Mouse (Mus musculus) limb, embryonic 13.5 days (tissue): ENCODE measurements around the gene Vmn2r124. TPM values are rescaled to one million over a fixed set of nuclear protein-coding genes. Genes with fewer than 3 reads are reported as not detected.
"Not testable (repeated sequence)": the region's sequence is repeated elsewhere in the genome, so short reads cannot be mapped to it uniquely, and the experiment has no call there.

Experiments
- ATAC-seq: fragments of 200-750 bp; cut with Nextera tagmentation; 2 replicates; pipeline ENCODE4 v1.8.0; 2017; ENCODE audit warnings: low read depth, moderate number of reproducible peaks, moderate TSS enrichment; ENCODE audit not compliant: low FRiP score
- H3K27ac ChIP-seq: fragments of 300-500 bp; sonication (generic); 2 replicates; pipeline ENCODE4 v1.5.1; 2015; ENCODE audit warnings: inconsistent platforms, mild to moderate bottlenecking, moderate library complexity
- H3K27me3 ChIP-seq: fragments of 300-500 bp; sonication (generic); 2 replicates; pipeline ENCODE4 v1.6.1; 2015; ENCODE audit warnings: mild to moderate bottlenecking, inconsistent platforms
- H3K36me3 ChIP-seq: fragments of 300-500 bp; sonication (generic); 2 replicates; pipeline ENCODE4 v1.6.1; 2015; ENCODE audit warnings: inconsistent platforms, mild to moderate bottlenecking, moderate library complexity
- H3K4me1 ChIP-seq: fragments of 300-500 bp; sonication (generic); 2 replicates; pipeline ENCODE4 v1.6.1; 2015; ENCODE audit warnings: inconsistent platforms
- H3K4me2 ChIP-seq: fragments of 300-500 bp; sonication (generic); replicated peaks from 2 replicates; pipeline ENCODE4 v1.6.1; 2015; ENCODE audit warnings: inconsistent platforms, mild to moderate bottlenecking, moderate library complexity
- H3K4me3 ChIP-seq: fragments of 300-500 bp; sonication (generic); 2 replicates; pipeline ENCODE4 v1.5.1; 2015; ENCODE audit warnings: moderate library complexity, mild to moderate bottlenecking, inconsistent platforms
- H3K9ac ChIP-seq: fragments of 300-500 bp; sonication (generic); 2 replicates; pipeline ENCODE4 v1.6.1; 2015; ENCODE audit warnings: mild to moderate bottlenecking, inconsistent platforms
- H3K9me3 ChIP-seq: fragments of 300-500 bp; sonication (generic); 2 replicates; pipeline ENCODE4 v1.6.1; 2016; ENCODE audit warnings: inconsistent platforms
- WGBS: fragments of 180-500 bp; shearing (Covaris S2); methylation state at CpG from one replicate; pipeline ENCODE4 v1.1.7; 2015; 5-methylcytosine and 5-hydroxymethylcytosine counted together
- polyA plus RNA-seq: library from polyadenylated mRNA; unstranded; fragments of >200 nt; fragmentation: Nextera tagmentation; extraction: Ambion mirVana; gene quantifications from 2 replicates; pipeline ENCODE4 v1.2.1, GENCODE M21; 2015

Vmn2r124 gene
- polyA plus RNA-seq, result not detected in 2 replicates

DNA sequence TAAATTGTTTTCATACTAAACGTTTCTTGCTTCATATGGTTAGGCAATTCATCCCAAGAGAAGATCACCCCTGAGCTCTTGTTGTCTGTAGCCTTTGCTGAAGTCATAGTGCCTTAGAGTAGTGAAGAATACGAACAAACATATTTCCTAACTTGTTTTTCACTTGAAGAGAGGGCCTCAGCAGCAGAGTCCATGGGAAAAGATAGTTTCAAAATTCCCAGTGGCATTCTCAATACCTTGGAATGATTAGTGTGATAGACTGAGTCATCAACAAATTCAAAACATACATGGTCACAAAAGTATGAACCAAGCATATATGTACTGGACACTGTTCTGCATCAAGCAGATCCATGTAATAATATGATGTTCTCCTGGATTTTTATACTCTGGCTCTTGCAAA lies at the start of gene Vmn2r124:
Gene Vmn2r124 (plus strand): TSS at position 301 of the 400 bp plus-strand sequence.
- no peaks in the 10 kb centered on the region for H3K27me3 ChIP-seq
- H3K9me3 ChIP-seq, result no peaks in the 10 kb centered on the region
- H3K4me1 ChIP-seq, result no peaks in the 10 kb centered on the region
- H3K36me3 ChIP-seq, result no peaks in the 10 kb centered on the region
- ATAC-seq, result no peak
- no peak within 1 kb of the TSS for H3K27ac ChIP-seq
- 56% methylated on average over 2 of the region's 2 CpGs for WGBS
- H3K4me3 ChIP-seq, result no peak within 1 kb of the TSS
- no peak within 1 kb of the TSS for H3K4me2 ChIP-seq
- no peak within 1 kb of the TSS for H3K9ac ChIP-seq

DNA sequence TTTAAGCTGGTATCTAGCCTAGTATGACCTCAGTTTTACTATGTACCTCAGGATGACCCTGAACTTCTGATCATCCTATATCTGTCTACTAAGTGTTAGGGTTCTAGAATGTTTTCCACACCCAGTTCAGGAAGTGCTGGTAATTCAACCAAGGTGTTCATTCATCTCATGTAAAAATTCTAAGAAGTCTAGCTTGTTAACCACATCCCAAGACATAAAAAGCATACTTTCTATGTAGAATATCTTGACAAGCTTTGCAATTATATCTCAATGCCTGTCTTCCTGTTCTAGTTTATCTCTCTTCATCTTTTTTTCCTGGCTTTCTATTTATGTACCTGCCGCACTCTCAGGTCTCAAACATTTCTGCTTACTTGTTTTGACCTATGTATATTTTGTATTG lies 44.5 kb upstream of the Vmn2r124 start:
- H3K36me3 ChIP-seq, result no peaks in the 10 kb centered on the region
- H3K9ac ChIP-seq, result no peak overlapping the region
- H3K4me2 ChIP-seq, result no peak overlapping the region
- H3K4me3 ChIP-seq, result no peak overlapping the region
- 0 out of 2 replicates have a peak, but pooled peaks cover 6% of the 10 kb centered on the region for H3K9me3 ChIP-seq
- no peak overlapping the region for H3K27ac ChIP-seq
- no peaks in the 10 kb centered on the region for H3K27me3 ChIP-seq
- 86% methylated on average over 1 of the region's 1 CpGs for WGBS
- no peaks in the 10 kb centered on the region for H3K4me1 ChIP-seq
- no peak for ATAC-seq

DNA sequence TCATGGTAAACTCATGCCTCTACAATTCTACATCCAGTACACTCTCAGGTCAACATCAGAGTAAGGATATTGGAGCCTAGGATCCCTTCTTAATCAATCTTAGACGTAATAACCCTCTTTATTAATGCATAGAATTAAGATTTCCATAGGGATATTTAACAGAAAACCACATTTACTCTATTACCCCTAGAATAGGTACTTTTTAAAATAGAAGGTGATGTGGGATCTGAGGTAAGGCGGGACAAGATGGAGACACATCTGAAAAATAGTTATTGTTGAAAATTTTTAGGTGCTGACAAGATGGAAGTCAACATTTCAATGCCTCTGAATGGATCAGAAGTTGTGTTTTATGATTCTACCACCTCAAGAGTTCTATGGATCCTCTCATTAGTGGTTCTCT lies 27.8 kb upstream of the Vmn2r124 start, which contains the start of gene Fpr-rs4:
Gene Fpr-rs4 (plus strand): TSS at position 301 of the 400 bp plus-strand sequence.
- no peak for ATAC-seq
- no peaks in the 10 kb centered on the region for H3K36me3 ChIP-seq

DNA sequence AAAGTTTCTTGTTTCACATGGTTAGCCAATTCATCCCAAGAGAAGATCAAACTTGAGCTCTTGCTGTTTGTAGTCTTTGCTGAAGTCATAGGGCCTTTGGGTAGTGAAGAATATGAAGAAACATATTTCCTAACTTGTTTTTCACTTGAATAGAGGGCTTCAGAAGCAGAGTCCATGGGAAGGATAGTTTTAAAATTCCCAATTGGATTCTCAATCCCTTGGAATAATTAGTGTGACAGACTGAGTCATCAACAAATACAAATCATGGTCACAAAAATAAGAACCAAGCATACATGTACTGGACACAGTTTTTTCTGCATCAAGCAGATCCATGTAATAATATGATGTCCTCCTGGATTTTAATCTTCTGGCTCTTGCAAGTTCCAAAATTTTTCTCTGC lies 35.5 kb downstream of the Vmn2r124 start, which contains the start of gene Vmn2r91:
Gene Vmn2r91 (plus strand): TSS at position 301 of the 400 bp plus-strand sequence.
- H3K9ac ChIP-seq, H3K4me2 ChIP-seq, H3K4me3 ChIP-seq, H3K27me3 ChIP-seq, H3K27ac ChIP-seq, H3K36me3 ChIP-seq, H3K9me3 ChIP-seq, ATAC-seq, H3K4me1 ChIP-seq: not testable (repeated sequence)

More for the DNA sequence above, 27.8 kb upstream of the Vmn2r124 start, which contains the start of gene Fpr-rs4:
- H3K9ac ChIP-seq, result no peak within 1 kb of the TSS
- H3K27me3 ChIP-seq, result no peaks in the 10 kb centered on the region
- no peak within 1 kb of the TSS for H3K27ac ChIP-seq
- no peaks in the 10 kb centered on the region for H3K4me1 ChIP-seq
- no peak within 1 kb of the TSS for H3K4me3 ChIP-seq
- 54% methylated on average over 2 of the region's 2 CpGs for WGBS
- H3K9me3 ChIP-seq, result no peaks in the 10 kb centered on the region; the same call in 1 of the 2 replicates
- no peak within 1 kb of the TSS for H3K4me2 ChIP-seq

GRCm38 (mm10) chr17:18095626-18096025 lies 46.4 kb downstream of the Vmn2r124 start:
- H3K9ac ChIP-seq, H3K27me3 ChIP-seq, H3K4me1 ChIP-seq, ATAC-seq, H3K27ac ChIP-seq, H3K4me3 ChIP-seq, H3K9me3 ChIP-seq, H3K4me2 ChIP-seq, H3K36me3 ChIP-seq: not testable (repeated sequence)
- WGBS, result 56% methylated on average over 1 of the region's 1 CpGs

GRCm38 (mm10) chr17:18102265-18102664 lies 53.0 kb downstream of the Vmn2r124 start:
- not testable (repeated sequence) for H3K9me3 ChIP-seq, H3K27ac ChIP-seq, H3K4me2 ChIP-seq, H3K36me3 ChIP-seq, H3K27me3 ChIP-seq, ATAC-seq, H3K4me3 ChIP-seq, H3K4me1 ChIP-seq, H3K9ac ChIP-seq
- WGBS, result 87% methylated on average over 3 of the region's 3 CpGs

Other genes with a start within 250 kb of the Vmn2r124 start
- gene Spaca6, start 222.3 kb upstream of the Vmn2r124 start, polyA plus RNA-seq, result 56.0 and 59.7 TPM in 2 replicates
- gene Has1, start 194.2 kb upstream of the Vmn2r124 start, polyA plus RNA-seq, result 1.5 and 1.7 TPM in 2 replicates
- gene Fpr1, start 165.5 kb upstream of the Vmn2r124 start, polyA plus RNA-seq, result not detected in 2 replicates
- gene Fpr2, start 161.6 kb upstream of the Vmn2r124 start, polyA plus RNA-seq, result not detected in 2 replicates
- gene Fpr3, start 161.6 kb upstream of the Vmn2r124 start, polyA plus RNA-seq, result not detected in 2 replicates
- not detected in 2 replicates for gene Fpr-rs4, start 27.7 kb upstream of the Vmn2r124 start, polyA plus RNA-seq
- gene Vmn2r91, start 35.6 kb downstream of the Vmn2r124 start, polyA plus RNA-seq, result not detected in 2 replicates
- gene Vmn2r92, start 102.5 kb downstream of the Vmn2r124 start, polyA plus RNA-seq, result not detected in 2 replicates
- not detected in 2 replicates for gene Vmn2r94, start 228.3 kb downstream of the Vmn2r124 start, polyA plus RNA-seq
- gene Vmn2r93, start 248.7 kb downstream of the Vmn2r124 start, polyA plus RNA-seq, result not detected in 2 replicates